Mouse (Mus musculus): ENCODE results near the gene Limk1. TPM values are rescaled to one million over a fixed set of nuclear protein-coding genes. Genes with fewer than 3 reads are reported as not detected.
"Not testable (repeated sequence)": the region's sequence is repeated elsewhere in the genome, so short reads cannot be mapped to it uniquely, and the experiment has no call there.

The Limk1 gene
- total RNA-seq, 2 experiments from 2014 or later = 10.0 to 11.4 TPM

DNA sequence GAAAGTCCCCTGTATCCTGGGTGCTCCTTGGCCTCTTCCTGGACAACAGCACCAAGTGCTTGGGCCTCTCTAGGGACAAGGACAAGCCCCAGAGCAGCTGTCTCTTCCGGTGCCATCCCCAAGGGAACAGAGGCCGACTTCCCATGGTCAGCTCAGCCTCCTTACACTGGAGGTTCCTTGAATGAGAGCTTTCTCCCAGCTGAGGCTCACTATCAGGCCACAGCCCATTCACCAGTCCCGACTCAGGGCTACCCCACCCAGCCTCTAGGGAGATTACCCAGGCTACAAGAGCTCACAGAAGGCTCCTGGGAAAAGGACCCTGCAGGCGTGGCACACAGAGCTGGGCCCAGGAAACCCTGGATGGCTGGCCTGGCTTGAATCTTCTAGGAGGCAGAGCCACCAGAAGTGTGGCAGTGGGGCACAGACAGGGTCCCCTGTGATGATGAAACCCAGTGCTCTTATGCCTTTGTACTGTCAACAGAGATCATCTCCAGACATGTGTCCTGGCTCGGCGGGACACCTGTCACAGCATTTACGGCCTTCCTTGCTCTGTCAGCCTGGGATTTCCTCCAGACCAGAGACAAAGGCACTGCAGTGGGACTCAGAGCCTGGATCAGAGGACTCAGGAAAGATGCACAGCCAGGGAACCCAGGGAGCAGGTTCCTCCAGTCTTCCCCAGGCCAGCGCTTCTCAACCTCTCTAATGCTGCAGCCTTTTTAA lies 9.4 kb downstream of the Limk1 start:
- DNase-seq = peak; percentile 48 to 57
- intact Hi-C loops (cut with DNase I) = loop anchor here (5.0 kb wide), 1 partner anchor 37 kb away; no protein-coding TSS in a partner anchor

DNA sequence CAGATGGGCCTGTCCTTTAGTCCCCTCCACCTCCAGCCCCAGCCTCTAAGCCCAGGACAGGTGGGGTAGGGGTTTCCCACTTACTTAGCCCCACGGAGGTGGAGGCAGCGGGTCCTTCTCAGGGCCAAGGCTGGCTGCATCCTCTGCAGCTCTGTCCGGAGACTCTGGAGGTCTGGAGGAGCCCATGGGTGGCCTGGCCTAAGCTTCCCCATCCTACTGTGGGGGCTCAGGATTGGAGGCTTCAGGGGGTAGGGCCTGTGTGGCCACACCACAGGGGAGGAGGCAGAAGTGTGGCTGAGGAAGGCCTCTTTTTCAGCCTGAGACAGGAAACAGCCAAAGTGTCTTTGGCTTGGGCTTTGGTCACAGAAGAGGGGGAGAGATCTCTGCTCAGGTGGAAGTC lies 10.4 kb downstream of the Limk1 start:
- intact Hi-C loops (cut with DNase I) = loop anchor here (5.0 kb wide), 1 partner anchor 36 kb away; no protein-coding TSS in a partner anchor

DNA sequence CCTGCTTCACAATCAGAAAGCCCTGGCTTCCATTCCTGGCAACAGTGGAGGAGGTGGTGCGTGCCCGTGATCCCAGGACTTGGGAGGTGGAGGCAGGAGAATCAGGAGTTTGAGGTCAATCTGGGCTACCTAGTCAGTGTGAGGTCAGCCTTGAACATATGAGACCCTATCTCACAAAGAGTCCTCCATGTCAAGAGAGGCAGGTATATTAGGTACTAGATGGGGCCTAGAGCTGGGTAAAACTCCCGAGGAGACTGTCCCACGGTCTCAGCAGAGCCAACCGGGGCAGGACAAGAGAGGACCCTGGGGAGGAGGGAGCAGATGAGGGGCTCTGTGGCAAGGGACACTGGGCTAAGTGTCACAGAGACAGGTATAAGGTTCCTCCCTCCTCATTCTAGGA lies 10.9 kb downstream of the Limk1 start:
- intact Hi-C loops (cut with DNase I) = loop anchor here (5.0 kb wide), 1 partner anchor 35 kb away; no protein-coding TSS in a partner anchor
- no peak for DNase-seq

More for the DNA sequence above, 10.4 kb downstream of the Limk1 start:
- DNase-seq = peak; percentile 58 to 63

DNA sequence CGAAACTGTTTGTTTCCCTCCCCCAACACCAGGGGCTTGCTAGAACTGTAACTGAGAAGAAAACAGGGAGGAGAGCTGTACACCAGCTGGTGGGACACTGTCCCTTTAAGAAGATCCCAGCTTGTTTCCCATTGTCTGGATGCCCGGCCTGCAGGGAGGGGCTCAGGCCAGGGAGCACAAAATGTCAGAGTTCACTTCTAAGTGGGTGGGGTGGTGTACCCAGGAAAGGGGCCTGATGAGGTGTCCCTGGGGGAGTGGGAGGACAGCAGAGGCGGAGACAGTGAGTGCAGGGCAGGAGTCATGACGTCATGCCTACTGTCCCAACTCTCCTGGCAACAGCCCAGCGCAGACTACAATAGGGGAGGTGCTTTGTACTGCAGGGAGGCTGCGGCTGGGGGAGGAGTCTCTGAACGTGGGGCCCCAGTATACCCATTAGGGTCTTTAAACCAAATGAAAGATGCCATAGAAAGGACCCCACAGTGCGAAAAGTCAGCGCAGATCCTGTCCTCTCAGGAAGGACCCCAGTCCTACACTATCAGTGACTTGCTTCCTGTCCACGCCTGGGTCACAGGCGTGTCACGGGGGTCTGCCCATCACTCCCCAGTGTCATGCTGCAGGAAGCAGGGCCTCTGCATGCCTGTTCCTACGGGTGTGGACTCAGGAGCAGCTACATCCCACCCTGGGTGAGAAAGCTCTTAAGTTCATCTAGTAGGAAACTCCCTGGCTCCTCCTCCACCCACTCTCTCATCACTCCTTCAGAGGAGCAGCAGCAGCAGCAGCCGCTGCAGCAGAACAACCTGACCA lies 12.2 kb downstream of the Limk1 start:
- intact Hi-C loops (cut with DNase I) = loop anchor here (5.0 kb wide), 1 partner anchor 34 kb away; no protein-coding TSS in a partner anchor
- DNase-seq = peak; percentile 88 to 89

DNA sequence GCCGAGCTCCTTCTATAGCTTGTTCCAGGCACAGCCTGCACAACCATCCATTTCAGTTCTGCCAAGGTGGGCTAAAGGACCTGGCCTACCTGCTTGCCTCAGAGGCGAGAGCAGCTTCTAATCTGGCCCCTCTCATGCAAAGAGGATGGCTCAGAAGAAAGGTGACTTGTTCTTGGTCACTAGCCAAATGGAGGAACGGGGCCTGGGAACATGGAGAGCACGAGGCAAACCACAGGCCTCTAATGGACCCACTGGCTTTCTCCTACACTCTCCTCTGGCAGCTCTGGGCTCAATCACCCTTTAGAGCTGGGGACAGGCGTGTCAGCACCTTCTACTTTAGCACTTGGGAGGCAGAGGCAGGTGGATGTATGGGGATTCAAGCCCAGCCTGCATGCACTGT lies 13.4 kb downstream of the Limk1 start:
- intact Hi-C loops (cut with DNase I) = loop anchor here (5.0 kb wide), 1 partner anchor 33 kb away; no protein-coding TSS in a partner anchor
- DNase-seq = no peak

DNA sequence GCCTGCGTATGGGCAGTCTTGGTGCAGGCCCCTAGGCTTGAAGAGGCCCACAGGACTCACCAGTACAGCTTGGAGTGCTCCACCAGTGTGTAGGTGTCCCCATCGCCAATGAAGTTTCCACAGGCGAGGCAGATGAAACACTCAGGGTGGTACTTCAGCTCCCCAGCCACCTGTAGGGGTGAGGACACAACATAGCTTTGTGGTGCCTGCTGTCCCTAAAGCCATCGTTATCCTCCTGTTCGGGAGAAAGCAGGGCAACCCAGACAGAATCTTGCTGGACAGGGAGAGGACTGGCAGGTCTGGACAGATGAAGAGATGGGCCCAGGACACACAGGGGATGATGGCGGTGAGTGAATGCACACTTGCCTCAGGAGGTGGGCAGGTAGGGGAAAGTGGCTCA lies 15.8 kb downstream of the Limk1 start:
- DNase-seq = no peak
- intact Hi-C loops (cut with DNase I) = no loop called here

DNA sequence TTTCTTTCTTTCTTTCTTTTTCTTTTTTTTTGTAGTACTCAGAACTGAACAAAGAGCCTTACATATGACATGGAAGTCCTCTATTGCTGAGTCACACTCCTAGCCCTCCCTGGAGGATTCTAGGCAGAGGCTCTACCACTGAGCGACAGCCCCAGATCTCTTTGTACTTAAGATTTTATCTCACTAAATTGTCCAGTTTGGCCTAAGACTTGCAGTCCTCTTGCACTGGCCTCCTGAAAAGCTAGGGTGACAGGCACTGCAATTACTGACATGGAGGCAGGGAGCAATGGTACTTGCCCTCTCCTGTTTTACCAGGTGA lies 16.2 kb downstream of the Limk1 start:
- intact Hi-C loops (cut with DNase I) = no loop called here
- DNase-seq = no peak

DNA sequence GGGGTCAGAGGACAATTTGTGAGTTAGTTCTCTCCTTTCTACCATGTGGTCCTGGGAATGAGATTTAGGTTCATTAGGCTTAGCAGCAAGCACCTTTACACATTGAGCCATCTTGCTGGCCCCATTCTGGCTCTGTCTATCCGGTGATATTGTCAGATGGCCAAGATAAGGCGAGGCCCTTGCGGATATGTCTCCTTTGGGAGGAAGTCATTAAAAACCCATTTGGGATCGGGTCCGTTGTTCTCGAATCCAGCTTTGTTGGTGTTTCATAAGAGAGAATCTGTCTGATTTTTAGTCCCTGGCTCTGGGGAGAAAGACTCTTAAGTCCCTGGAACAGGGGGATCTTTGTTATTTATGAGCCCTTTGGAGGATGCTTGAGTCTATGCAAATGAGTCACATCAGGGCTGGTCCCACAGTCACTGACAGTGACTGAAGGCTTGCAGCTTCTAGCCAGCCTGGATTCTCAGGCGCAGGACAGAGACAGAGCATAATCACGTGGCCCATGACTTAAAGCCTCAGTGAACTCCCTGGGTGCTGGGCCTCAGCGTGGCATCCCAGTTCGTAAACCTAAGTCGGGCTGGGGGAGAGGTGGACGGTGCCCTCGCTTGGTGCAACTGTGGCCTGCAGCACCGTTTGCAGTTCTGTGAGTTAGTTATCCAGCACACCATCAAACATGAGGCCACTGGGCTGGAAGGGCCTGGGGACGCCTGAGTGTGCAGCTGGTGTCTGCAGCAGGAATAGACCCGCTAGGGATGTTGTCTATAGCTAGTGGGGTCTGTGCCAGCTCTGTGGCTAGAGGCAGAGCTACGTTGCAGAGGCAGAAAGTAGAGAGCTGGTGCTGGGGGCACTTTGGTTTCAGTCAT lies 16.8 kb downstream of the Limk1 start:
- intact Hi-C loops (cut with DNase I) = no loop called here
- DNase-seq = peak in 1 of 2 experiments; percentile 35

DNA sequence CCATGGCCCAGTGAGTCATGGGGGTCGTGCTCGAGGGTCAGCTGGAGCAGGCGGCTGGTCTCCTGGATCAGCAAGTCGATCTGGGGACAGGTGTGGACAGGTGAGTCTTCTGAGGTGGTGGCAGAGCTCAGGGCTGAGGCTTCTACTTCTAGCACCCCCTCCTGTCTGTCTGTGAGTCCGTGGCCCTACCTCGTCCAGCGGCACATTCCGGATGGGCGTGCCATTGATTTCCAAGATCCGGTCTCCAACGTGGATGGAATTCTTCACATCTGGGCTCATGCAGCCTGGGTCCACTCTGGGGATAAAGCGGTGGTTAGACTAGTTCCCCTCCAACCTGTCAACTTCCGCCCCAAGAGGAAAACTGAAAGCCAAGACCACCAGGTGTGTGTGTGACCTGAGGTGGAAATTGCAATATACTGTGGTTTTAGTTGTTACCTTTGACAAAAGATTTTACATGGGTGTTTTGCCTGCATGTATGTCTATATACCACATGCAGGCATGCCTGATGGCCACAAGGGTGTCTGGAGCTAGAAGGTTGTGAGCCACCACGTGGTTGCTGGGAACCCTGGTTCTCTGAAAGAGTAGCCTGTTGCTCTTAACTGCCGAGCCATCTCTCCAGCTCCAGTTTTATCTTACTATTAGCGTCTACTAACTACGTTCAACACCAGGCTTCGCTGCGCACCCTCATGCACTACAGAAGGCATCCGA lies 19.2 kb downstream of the Limk1 start:
- intact Hi-C loops (cut with DNase I) = no loop called here
- no peak for DNase-seq

DNA sequence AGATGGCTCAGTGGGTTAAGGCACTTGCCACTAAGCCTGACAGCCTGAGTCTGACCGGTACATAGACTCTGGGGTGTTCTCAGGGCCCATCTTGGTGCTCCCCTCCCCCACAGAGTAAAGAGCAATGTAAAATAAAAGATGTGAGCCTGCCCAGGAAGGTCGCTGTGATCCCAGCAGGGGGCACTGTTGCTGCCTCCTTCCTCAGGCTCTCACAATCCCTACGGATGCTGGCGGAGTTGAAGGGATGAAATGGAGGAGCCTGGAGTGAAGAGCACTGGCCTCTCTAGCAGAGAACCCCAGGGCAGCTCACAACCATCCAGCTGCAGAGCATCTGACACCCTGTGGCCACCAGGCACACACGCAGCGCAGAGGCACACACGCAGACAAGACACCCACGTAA lies 19.9 kb downstream of the Limk1 start:
- DNase-seq = peak in 1 of 2 experiments; percentile 43
- intact Hi-C loops (cut with DNase I) = no loop called here

DNA sequence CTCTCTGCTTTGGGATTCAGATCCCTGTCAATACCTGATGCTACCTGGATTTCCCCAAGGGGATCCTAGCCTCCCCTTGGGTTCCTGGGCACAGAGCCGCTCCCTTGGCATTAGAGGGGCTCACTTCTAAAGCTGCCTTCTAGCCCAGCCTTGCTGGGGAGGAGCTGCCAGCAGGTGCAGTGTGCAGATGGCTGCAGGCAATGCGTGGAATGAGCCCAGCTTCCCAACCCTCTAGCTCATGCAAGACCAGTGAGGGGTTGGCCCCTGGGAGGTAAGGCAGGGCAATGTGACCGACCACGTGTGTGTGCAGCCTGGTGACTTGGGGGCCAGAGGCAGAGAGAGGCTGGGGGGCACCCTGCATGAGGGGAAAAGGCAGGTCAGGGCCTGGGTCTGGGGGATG lies 31.7 kb downstream of the Limk1 start:
- DNase-seq = no peak
- intact Hi-C loops (cut with DNase I) = loop anchor here (10.0 kb wide), 1 partner anchor 48 kb away; no protein-coding TSS in a partner anchor

DNA sequence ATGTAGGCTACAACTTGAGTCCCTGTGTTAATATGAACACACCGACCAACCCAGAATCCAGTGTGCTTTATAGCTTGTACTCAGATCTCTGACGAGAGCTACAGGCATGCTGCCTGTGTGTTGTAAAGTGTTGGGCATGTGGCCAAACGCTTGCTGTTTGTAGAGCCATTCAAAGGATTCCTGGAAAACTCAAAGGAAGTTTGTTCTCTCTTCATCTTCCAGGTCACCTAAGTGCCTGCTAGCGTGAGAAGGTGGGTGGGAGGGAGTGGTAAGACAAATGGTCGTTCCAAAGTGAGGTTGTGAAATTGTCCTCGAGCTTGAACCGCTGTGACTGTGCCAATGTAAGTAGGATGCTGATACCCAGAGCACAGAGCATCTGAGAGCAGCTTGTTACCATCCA lies 36.4 kb downstream of the Limk1 start:
- intact Hi-C loops (cut with DNase I) = loop anchor here (10.0 kb wide), 1 partner anchor 53 kb away; no protein-coding TSS in a partner anchor
- no peak for DNase-seq

DNA sequence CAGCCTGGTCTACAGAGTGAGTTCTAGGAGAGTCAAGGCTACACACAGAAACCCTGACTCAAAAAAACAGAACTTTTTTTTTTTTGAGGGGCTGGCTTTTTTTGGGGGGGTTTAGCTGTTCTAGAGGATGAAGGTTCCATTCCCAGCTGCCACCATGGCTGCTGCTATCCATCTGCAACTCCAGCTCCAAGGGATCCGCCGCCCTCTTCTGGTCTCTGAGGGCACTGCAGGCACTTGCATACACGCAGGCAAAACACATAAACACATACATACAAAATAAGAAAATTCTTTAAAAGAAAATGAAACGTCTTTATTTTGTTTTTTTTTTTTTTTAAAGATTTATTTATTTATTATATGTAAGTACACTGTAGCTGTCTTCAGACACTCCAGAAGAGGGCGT lies 37.5 kb downstream of the Limk1 start:
- peak; percentile 30 to 64 for DNase-seq
- intact Hi-C loops (cut with DNase I) = loop anchor here (10.0 kb wide), 1 partner anchor 54 kb away; no protein-coding TSS in a partner anchor

DNA sequence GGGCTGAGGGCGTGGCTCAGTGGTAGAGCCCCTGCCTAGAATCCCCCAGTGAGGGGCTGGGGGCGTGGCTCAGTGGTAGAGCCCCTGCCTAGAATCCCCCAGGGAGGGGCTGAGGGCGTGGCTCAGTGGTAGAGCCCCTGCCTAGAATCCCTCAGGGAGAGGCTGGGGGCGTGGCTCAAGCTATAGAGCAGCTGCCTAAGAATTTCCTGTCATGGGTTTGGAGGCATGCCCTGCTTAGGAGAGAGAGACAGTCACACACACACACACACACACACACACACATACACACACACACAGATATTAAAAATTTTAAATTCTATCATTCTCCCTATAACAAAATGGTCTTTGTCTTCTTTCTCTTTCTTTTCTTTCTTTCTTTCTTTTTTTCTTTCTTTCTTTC lies 39.4 kb downstream of the Limk1 start:
- peak; percentile 30 to 47 for DNase-seq
- intact Hi-C loops (cut with DNase I) = not testable (repeated sequence)

DNA sequence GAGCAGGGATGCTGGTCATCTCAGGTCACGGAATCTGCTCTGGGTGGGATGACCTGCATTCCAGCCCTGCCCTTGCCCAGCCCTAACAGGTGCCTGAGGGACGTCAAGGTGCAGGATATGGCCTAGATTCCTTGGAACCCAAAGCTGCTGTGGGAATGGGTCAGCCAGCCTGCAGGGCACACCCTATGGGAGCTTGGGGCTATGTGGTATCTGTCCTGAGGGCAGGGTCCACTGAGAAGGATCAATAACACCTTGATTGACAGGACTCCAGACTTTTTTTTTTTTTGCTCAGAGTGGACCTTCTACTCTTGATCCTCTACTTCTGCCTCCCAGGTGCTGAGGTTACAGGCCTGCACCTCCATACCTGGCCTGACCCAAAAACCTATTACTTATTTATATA lies 41.0 kb downstream of the Limk1 start:
- no peak for DNase-seq
- intact Hi-C loops (cut with DNase I) = no loop called here

DNA sequence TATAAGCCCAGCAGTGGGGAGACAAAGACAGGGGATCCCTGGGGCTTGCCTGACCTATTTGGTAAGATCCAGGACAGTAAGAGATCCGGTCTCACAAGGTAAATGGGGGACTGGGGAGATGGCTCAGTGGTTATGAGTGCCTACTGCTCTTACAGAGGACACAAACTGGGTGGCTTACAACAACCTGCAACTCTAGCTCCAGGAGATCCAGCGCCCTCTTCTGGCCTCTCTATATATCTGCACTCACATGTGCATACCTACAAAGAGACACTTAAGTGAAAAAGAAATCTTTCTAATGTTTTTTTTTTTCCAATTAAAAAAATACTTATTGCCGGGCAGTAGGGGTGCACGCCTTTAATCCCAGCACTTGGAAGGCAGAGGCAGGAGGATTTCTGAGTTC lies 41.9 kb downstream of the Limk1 start:
- no peak for DNase-seq
- intact Hi-C loops (cut with DNase I) = no loop called here

DNA sequence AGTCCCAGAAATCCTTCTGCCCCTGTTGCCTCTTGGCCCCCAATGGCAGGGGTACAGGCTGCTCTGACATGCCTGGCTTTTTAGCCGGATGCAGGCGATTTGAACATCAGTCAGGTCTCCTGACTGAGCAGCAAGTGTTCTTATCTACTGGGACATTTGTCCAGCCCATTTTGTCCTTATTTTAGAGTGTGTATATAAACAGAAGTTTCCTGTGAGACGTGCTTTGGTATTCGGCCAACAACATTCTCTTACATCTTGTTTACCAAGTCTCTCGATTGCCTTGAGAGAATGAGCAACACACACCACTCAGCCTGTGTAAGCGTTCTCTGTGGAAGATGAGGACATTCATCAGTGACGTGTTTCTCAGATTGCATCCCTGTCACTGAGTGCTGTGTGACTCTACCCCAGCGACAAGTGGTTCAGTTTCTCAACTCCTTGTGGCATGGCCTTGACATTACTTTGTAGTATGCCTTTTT lies 43.7 kb downstream of the Limk1 start:
- intact Hi-C loops (cut with DNase I) = loop anchor here (5.0 kb wide), 1 partner anchor 33 kb away; no protein-coding TSS in a partner anchor
- DNase-seq = peak; percentile 50 to 51

DNA sequence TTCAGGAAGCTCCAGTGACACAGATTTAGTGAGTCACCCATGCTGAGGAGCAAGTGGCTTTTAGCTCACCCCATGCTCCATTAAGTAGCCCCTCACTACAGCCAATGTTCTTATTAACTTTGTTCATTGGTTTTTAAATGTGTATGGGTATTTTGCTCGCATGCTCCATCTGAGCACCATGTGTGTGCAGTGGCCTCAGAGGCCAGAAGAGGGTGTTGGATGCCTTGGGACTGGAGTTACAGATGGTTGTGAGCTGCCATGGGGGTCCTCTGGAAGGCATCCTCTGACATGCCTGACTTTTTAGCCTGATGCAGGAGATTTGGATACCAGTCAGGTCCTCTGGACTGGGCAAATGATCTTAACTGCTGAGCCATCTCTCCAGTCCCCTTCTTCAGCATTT lies 44.3 kb downstream of the Limk1 start:
- intact Hi-C loops (cut with DNase I) = loop anchor here (5.0 kb wide), 1 partner anchor 33 kb away; no protein-coding TSS in a partner anchor
- no peak for DNase-seq

DNA sequence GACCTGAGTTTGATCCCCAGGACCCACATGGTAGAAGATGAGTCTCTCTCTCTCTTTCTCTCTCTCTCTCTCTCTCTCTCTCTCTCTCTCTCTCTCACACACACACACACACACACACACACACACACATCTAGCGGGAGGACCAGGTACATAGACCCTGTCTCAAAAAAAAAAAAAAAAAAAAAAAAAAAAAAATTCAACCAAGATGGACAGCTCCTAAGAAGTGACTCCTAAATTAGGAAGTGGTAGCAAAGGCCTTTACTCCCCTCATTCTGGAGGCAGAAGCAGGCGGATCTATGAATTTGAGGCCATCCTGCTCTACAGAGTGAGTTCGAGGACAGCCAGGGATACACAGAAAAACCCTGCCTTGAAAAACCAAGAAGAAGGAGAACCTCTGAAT lies 48.0 kb downstream of the Limk1 start:
- DNase-seq = no peak
- intact Hi-C loops (cut with DNase I) = loop anchor here (5.0 kb wide), 1 partner anchor 37 kb away; no protein-coding TSS in a partner anchor

DNA sequence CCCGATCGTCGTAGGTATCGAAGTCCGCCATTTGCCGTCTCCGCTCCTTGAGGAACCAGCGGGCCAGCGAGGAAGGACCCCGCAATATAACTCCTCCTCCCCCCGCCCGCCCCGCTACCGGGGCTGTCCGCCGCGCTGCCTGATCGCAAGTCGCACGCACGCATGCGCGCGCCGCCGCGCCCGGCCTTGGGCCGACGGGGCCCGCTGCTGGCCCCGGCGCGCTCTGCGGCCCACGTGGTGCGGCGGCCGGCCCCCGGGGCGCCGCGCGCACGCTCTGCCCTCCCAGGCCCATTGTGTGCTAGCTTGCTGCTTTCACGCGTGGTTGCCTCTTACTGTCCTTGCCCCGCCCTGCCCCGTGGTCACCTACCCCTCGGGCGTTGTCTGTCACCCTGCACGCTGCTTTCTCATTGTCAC lies 49.1 kb downstream of the Limk1 start, which contains the start of gene Eif4h:
Gene Eif4h (minus strand): TSS at position 222 of the 414 bp plus-strand sequence.
- intact Hi-C loops (cut with DNase I) = loop anchor here (5.0 kb wide), 1 partner anchor 48 kb away; the partner anchor contains the start of gene Limk1
- peak; percentile 97 to 98 for DNase-seq

All from heart, postnatal 10 days (tissue).